Mouse (Mus musculus) macrophage (primary cell): ENCODE data around the gene Galr2. TPM values are rescaled to one million over a fixed set of nuclear protein-coding genes. Genes with fewer than 3 reads are reported as not detected.

Experiments
- polyA plus RNA-seq: library from polyadenylated mRNA; stranded (reverse); fragments of 250-400 nt; gene quantifications from 3 replicates; pipeline ENCODE4 v1.2.4, GENCODE M21; 2018; ENCODE audit warnings: inconsistent platforms

Galr2 gene
- polyA plus RNA-seq, 1 experiment from 2014 or later, result not detected

Other genes starting within 250 kb of the Galr2 start
- gene Unc13d, start 203.0 kb upstream of the Galr2 start, polyA plus RNA-seq, result 10.9 to 18.9 TPM (median 16.8 TPM) in 3 replicates
- gene Wbp2, start 193.9 kb upstream of the Galr2 start, polyA plus RNA-seq, result 130 to 281 TPM (median 182 TPM) in 3 replicates
- gene Trim47, start 153.7 kb upstream of the Galr2 start, polyA plus RNA-seq, result 9.4 to 36.9 TPM (median 26.2 TPM) in 3 replicates
- 12.2 to 14.3 TPM (median 12.8 TPM) in 3 replicates for gene Trim65, start 149.8 kb upstream of the Galr2 start, polyA plus RNA-seq
- 13.6 to 25.3 TPM (median 20.3 TPM) in 3 replicates for gene Mrpl38, start 142.1 kb upstream of the Galr2 start, polyA plus RNA-seq
- 13.2 to 15.0 TPM (median 14.6 TPM) in 3 replicates for gene Fbf1, start 112.8 kb upstream of the Galr2 start, polyA plus RNA-seq
- 35.1 to 61.5 TPM (median 55.2 TPM) in 3 replicates for gene Ten1, start 82.1 kb upstream of the Galr2 start, polyA plus RNA-seq
- 52.6 to 66.6 TPM (median 52.9 TPM) in 3 replicates for gene Acox1, start 81.9 kb upstream of the Galr2 start, polyA plus RNA-seq
- not detected in 3 replicates for gene Evpl, start 42.9 kb upstream of the Galr2 start, polyA plus RNA-seq
- 50.2 to 71.9 TPM (median 56.6 TPM) in 3 replicates for gene Srp68, start 6.7 kb upstream of the Galr2 start, polyA plus RNA-seq
- 22.2 to 30.5 TPM (median 26.9 TPM) in 3 replicates for gene Exoc7, start 26.3 kb downstream of the Galr2 start, polyA plus RNA-seq
- gene Foxj1, start 54.5 kb downstream of the Galr2 start, polyA plus RNA-seq, result not detected in 3 replicates
- gene Rnf157, start 132.1 kb downstream of the Galr2 start, polyA plus RNA-seq, result 12.1 to 23.4 TPM (median 14.0 TPM) in 3 replicates
- gene Ubald2, start 153.2 kb downstream of the Galr2 start, polyA plus RNA-seq, result 18.0 to 34.4 TPM (median 27.5 TPM) in 3 replicates
- not detected in 3 replicates for gene Qrich2, start 185.3 kb downstream of the Galr2 start, polyA plus RNA-seq
- gene Prpsap1, start 213.3 kb downstream of the Galr2 start, polyA plus RNA-seq, result 18.4 to 35.9 TPM (median 20.8 TPM) in 3 replicates
- gene Sphk1, start 250.0 kb downstream of the Galr2 start, polyA plus RNA-seq, result 0.12 to 0.22 TPM in 2 of 3 replicates, not detected in the other